Mouse (Mus musculus) bone marrow macrophage, adult 2 months (primary cell): ENCODE data around the gene Pdia5.

Source experiments
- CTCF ChIP-seq: IDR thresholded peaks from 2 replicates; pipeline ENCODE4 v1.5.1; 2012; ENCODE audit warnings: low read depth, mild to moderate bottlenecking, low read length, moderate library complexity
- POLR2A ChIP-seq: IDR thresholded peaks from 2 replicates; pipeline ENCODE4 v1.6.1; 2012; ENCODE audit warnings: mild to moderate bottlenecking, low read depth, low read length, borderline replicate concordance

DNA sequence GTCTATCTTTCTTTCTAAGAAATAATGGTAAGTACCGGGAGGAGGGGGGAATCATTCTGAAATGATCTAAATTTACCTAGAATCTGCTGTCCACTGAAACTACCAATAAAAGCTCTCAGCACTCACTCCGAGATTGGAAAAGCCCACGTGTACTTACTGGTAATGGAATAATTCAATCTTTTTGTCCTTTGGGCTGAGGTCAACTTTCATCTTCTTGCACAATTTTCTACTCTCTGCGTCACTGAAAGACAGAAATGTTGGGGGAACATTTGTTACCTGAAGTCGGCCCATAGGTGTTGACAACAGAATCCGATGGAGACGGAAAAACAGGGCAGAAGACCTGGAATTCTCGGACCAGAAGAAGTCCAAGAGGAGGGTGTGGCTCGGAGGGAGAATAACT is 34.4 kb downstream of the Pdia5 start:
- no peak for TF ChIP-seq POLR2A
- TF ChIP-seq CTCF = no peak
